Mouse (Mus musculus) c-Kit-positive CD71-positive TER-119-negative erythroid progenitor cells, embryonic 14.5 days (primary cell): ENCODE measurements around the gene Aurkc.
"Not testable (repeated sequence)": the region's sequence is repeated elsewhere in the genome, so short reads cannot be mapped to it uniquely, and the experiment has no call there.

ENCODE experiments used
- DNase-seq: peaks from one replicate; pipeline ENCODE4 v3.0.0-alpha.2; 2013; ENCODE audit warnings: low read depth

The Aurkc gene

DNA sequence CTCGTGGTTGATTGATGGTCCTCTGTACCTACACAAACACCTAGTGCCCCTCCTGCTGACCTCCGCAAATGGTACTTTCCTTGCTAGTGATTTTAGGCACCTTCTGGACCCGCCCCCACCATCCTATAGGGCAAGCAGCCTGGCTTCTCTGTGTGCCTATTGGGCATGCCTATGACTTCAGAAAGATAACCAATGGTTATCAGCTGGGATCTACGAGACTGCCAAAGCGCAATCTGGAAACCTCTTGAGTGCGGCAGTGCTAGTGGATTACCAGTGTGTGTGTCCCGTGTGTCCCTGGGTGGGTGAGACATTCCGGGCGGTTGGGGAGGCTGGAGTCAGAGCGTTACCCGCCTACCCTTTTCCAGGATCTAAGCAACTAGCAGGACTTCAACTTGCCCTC is at the start of gene Aurkc:
Gene Aurkc (plus strand): TSS at position 50 of the 400 bp plus-strand sequence.
- DNase-seq: not testable (repeated sequence)

DNA sequence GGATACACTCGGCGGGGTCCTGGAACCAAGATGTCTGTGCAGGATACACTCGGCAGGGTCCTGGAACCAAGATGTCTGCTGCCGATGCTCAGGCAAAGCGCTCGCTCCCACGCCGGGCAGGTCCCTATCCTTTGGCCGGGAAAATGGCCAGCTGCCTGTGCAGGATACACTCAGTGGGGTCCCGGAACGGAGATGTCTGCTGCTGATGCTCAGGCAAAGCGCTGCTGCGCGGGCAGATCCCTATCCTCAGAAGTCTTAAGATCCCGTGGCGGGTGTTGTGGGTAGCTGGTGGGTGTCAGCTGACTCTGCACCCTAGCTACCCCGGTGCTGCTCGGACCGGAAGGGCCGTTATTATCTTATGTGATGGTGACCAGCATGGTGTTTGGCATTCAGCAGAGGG is 47.0 kb upstream of the Aurkc start:
- DNase-seq: not testable (repeated sequence)

DNA sequence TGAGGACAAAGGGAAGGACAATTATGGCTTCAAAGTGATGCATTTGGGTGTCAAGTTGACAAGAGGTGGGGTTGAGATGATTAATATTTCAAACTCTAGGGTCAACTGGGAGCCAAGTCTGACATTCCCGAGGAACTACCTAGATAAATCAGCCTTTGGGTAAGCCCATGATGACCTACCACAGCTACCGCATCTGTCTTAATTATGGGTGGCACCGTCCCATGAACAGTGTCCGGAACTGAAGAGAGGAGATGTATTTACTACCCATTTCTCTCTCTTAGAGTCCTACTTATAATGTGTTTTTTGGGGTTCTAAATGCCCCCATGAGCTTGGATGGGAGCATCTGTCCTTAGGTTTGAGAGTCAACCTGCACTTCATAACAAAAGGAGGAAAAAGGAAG is 38.5 kb upstream of the Aurkc start:
- DNase-seq: no peak

DNA sequence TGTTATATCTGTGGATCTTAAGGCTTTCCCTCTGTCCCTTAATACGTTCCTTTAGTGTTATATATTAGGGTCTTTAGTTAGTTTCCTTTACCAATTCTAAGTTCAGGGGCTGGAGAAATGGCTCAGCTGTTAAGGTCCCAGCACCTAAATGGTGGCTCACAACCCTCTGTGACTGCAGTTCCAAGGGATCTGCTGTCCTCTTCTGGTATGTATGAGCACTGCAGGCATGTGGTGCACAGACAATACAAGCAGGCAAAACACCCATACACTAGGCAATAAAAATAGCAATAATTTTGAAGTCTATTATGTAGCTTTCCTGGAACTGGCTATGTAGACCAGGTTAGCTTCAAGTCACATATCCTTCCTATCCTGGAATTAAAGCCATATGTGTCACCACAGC is 36.5 kb upstream of the Aurkc start:
- DNase-seq: no peak

DNA sequence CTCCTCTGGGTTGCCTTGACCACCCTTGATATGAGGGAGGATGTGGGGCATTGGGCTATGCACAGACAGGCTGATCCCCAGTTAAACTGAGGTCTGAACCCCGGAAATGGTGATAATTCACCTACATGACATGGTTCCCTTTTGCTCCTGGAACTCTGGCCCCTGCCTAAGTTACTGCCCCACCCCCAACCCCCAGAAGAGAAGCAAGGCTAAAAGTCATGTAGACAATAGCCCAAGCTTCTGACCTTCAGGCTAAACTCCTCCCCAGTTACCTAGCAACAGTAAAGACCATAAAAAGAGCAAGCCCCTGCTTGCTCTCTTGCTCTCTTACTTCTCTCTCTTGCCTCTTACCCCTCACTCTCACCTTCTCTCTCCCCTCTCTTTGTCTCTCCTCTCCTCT is 21.5 kb upstream of the Aurkc start:
- DNase-seq: no peak

DNA sequence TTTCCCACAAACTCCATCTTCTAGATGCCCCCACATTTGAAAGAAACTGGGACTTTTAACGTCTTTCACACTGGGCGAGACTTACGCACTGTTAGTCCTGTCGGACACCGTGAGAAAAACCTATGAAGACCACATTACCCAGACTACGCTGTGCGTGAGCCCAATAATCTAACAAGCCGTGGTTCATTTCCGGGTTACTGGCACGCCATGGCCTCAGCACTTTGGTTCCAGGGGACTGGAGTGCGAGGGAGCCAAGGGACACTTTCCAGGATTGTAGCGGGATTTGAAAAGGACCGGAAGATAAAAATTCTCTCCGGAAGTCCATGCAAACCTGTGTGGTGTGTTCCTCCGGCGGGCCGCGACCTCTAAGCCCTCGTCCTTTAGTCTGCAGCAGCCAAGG is 18.2 kb upstream of the Aurkc start:
- DNase-seq: no peak

DNA sequence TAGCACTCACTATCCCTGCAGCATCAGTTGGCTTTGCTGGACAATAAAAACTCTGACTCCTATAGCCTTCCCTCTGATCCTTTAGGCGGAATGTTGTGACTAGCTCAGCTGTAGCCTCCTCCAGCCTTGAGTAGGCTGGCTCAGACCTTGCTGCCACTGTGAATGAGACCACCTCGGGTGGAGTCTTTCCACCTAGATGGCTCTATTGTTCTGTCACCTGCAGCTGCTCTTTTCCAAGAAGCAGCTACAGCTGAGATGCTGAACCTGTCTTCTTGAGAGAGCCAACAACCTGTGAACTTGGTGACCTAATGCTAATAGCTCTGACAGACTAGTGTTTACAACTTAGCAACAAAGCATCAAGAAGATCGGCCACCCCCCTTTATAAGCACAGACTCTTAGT is 3.8 kb downstream of the Aurkc start:
- DNase-seq: not testable (repeated sequence)

DNA sequence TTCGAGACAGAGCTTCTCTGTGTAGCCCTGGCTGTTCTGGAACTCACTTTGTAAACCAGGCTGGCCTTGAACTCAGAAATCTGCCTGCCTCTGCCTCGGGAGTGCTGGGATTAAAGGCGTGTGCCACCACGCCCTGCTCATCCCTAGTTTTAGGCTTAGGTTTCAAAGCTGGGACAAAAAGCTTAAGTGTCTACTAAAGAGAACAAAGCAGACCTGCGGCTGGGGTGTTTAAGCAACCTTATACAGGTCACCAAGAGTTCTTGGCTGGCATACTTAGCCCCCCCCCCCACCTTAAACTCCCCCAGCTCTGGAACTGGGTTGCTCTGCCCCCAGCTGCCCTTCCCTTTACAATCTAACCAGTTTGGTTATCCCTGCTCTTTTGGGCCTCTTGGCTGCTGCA is 10.3 kb downstream of the Aurkc start:
- not testable (repeated sequence) for DNase-seq

DNA sequence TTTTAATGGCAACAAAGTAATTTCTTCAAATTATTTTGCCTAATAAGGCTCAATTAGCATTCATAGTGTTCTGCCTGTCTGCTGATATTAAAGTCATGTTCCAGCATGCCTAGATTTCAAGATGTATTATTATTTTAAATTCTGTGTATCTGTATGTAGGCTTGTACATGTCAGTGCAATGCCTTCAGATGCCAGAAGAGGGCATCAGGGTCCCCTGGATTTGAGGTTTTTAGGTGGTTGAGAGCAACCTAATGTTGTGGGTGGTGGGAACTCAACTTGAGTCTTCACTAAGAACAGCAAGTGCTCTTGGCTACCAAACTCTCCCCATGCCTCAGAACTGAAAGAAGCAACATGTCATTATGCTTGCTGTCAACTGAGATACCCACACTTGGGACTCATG is 32.3 kb downstream of the Aurkc start:
- DNase-seq: no peak

DNA sequence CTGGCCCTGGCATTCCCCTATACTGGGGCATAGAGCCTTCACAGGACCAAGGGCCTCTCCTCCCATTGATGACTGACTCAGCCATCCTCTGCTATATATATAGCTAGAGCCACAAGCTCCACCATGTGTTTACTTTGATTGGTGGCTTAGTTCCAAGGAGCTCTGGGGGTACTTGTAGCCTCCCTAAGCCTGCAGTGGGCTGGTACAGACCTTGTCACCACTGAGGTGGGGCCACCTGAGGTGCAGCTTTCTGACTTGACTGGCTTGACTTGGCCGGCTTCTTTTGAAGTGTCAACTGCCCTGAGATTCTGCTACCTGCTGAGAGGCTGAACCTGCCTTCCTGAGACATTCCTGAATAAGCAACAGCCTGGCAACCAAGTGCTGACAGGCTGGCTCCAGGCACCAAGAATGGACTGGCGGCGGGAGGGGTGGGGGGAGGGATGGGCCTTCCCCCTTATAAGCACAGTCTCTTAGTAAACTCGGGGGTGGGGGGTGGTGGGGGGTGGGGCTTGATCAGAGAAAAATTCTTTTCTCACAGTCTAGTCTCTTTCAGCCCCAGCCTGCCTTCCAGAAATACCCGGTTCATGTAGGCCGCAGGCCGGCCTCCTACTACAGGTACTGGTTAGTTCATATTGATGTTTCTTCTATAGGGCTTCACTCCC is 54.7 kb downstream of the Aurkc start:
- not testable (repeated sequence) for DNase-seq
